Mouse (Mus musculus): ENCODE data around the gene Olfr1340. TPM values are rescaled to one million over a fixed set of nuclear protein-coding genes. Genes with fewer than 3 reads are reported as not detected.
A peak's percentile ranks its signal among the peaks of the same experiment; 100 is the strongest.

Gene Olfr1340
- not detected in 2 replicates for polyA plus RNA-seq (2016; fragmentation: Nextera tagmentation; extraction: Ambion mirVana)

GRCm38 (mm10) chr4:118719838-118720237 is at the start of gene Olfr1340:
Olfr1340 (plus strand) TSS chr4:118720138.
- H3K4me3 ChIP-seq, result no peak within 1 kb of the TSS
- DNase-seq (ENCODE audit: low spot score), result no peak
- no peak within 1 kb of the TSS for H3K27ac ChIP-seq
- no peaks in the 10 kb centered on the region for H3K27me3 ChIP-seq (ENCODE audit: insufficient read depth, poor library complexity, severe bottlenecking)
- H3K4me1 ChIP-seq, result no peaks in the 10 kb centered on the region
- no peaks in the 10 kb centered on the region for H3K36me3 ChIP-seq
- no peaks in the 10 kb centered on the region for H3K9me3 ChIP-seq

- Histone ChIP-seq H3K4me1 (peaks cover 6% of the 10 kb centered on the region; the same call in 1 of the 2 replicates), H3K4me3 (no peak overlapping the region), H3K9me3 (no peaks in the 10 kb centered on the region), H3K27me3 (ENCODE audit: insufficient read depth, poor library complexity, severe bottlenecking) (0 out of 2 replicates have a peak, but pooled peaks cover 5% of the 10 kb centered on the region), H3K27ac (no peak overlapping the region), H3K36me3 (no peaks in the 10 kb centered on the region)
- DNase-seq (ENCODE audit: low spot score), result no peak
- 14% methylated on average over 2 of the region's 2 CpGs for WGBS
These were observed 32.9 kb upstream of the Olfr1340 start for GRCm38 (mm10) chr4:118687086-118687485.

GRCm38 (mm10) chr4:118692412-118692973 is 27.4 kb upstream of the Olfr1340 start, which contains the start of gene Olfr1342:
Olfr1342 (minus strand) TSS chr4:118692756.
- WGBS, result 54% methylated on average over 12 of the region's 12 CpGs
- H3K4me1 ChIP-seq, result no peaks in the 10 kb centered on the region
- H3K9me3 ChIP-seq, result no peaks in the 10 kb centered on the region
- H3K27ac ChIP-seq, result no peak within 1 kb of the TSS
- H3K36me3 ChIP-seq, result no peaks in the 10 kb centered on the region
- DNase-seq (ENCODE audit: low spot score), result peak; percentile 64
- H3K27me3 ChIP-seq (ENCODE audit: insufficient read depth, poor library complexity, severe bottlenecking), result 0 out of 2 replicates have a peak, but pooled peaks cover 6% of the 10 kb centered on the region
- H3K4me3 ChIP-seq, result no peak within 1 kb of the TSS

- no peak overlapping the region for H3K27ac ChIP-seq
- H3K36me3 ChIP-seq, result no peaks in the 10 kb centered on the region
- no peak overlapping the region for H3K4me3 ChIP-seq
- H3K4me1 ChIP-seq, result no peaks in the 10 kb centered on the region
- WGBS, result 59% methylated on average over 2 of the region's 2 CpGs
- H3K27me3 ChIP-seq (ENCODE audit: insufficient read depth, poor library complexity, severe bottlenecking), result 0 out of 2 replicates have a peak, but pooled peaks cover 6% of the 10 kb centered on the region
- DNase-seq (ENCODE audit: low spot score), result peak; percentile 31
- no peaks in the 10 kb centered on the region for H3K9me3 ChIP-seq
These were observed 26.1 kb upstream of the Olfr1340 start for GRCm38 (mm10) chr4:118693812-118694211.

GRCm38 (mm10) chr4:118703223-118703622 is 16.7 kb upstream of the Olfr1340 start, which contains the start of gene Olfr1341:
Olfr1341 (plus strand) TSS chr4:118703523.
- DNase-seq (ENCODE audit: low spot score), result peak; percentile 19
- WGBS, result 66% methylated on average over 3 of the region's 3 CpGs
- no peaks in the 10 kb centered on the region for H3K4me1 ChIP-seq
- H3K4me3 ChIP-seq, result no peak within 1 kb of the TSS
- H3K9me3 ChIP-seq, result no peaks in the 10 kb centered on the region
- no peak within 1 kb of the TSS for H3K27ac ChIP-seq
- no peaks in the 10 kb centered on the region for H3K27me3 ChIP-seq (ENCODE audit: insufficient read depth, poor library complexity, severe bottlenecking)
- no peaks in the 10 kb centered on the region for H3K36me3 ChIP-seq

GRCm38 (mm10) chr4:118708086-118708485 is 11.9 kb upstream of the Olfr1340 start:
- peak; percentile 65 for DNase-seq (ENCODE audit: low spot score)
- H3K4me1 ChIP-seq, result no peaks in the 10 kb centered on the region
- no peak overlapping the region for H3K27ac ChIP-seq
- H3K9me3 ChIP-seq, result no peaks in the 10 kb centered on the region
- H3K27me3 ChIP-seq (ENCODE audit: insufficient read depth, poor library complexity, severe bottlenecking), result no peaks in the 10 kb centered on the region
- H3K36me3 ChIP-seq, result no peaks in the 10 kb centered on the region
- H3K4me3 ChIP-seq, result no peak overlapping the region
- 73% methylated on average over 5 of the region's 5 CpGs for WGBS

- DNase-seq (ENCODE audit: low spot score), result no peak
- H3K9me3 ChIP-seq, result no peaks in the 10 kb centered on the region
These were observed 8.3 kb upstream of the Olfr1340 start for GRCm38 (mm10) chr4:118711656-118712055.

GRCm38 (mm10) chr4:118721742-118722483 is 2.0 kb downstream of the Olfr1340 start:
- 53% methylated on average over 10 of the region's 10 CpGs for WGBS
- H3K27me3 ChIP-seq (ENCODE audit: insufficient read depth, poor library complexity, severe bottlenecking), result no peaks in the 10 kb centered on the region
- no peaks in the 10 kb centered on the region for H3K36me3 ChIP-seq
- peak; percentile 67 for DNase-seq (ENCODE audit: low spot score)
- H3K4me3 ChIP-seq, result no peak overlapping the region
- no peak overlapping the region for H3K27ac ChIP-seq
- no peaks in the 10 kb centered on the region for H3K9me3 ChIP-seq
- H3K4me1 ChIP-seq, result no peaks in the 10 kb centered on the region

More at GRCm38 (mm10) chr4:118711656-118712055, 8.3 kb upstream of the Olfr1340 start:
- 62% methylated on average over 1 of the region's 1 CpGs for WGBS
- Histone ChIP-seq H3K4me1 (no peaks in the 10 kb centered on the region), H3K27ac (no peak overlapping the region), H3K27me3 (ENCODE audit: insufficient read depth, poor library complexity, severe bottlenecking) (no peaks in the 10 kb centered on the region), H3K36me3 (no peaks in the 10 kb centered on the region), H3K4me3 (no peak overlapping the region)

- no peak for DNase-seq (ENCODE audit: low spot score)
- H3K27ac ChIP-seq, result no peak within 1 kb of the TSS
- WGBS, result 94% methylated on average over 1 of the region's 1 CpGs
- no peaks in the 10 kb centered on the region for H3K4me1 ChIP-seq
- H3K27me3 ChIP-seq (ENCODE audit: insufficient read depth, poor library complexity, severe bottlenecking), result no peaks in the 10 kb centered on the region
- H3K4me3 ChIP-seq, result no peak within 1 kb of the TSS
- no peaks in the 10 kb centered on the region for H3K9me3 ChIP-seq
- no peaks in the 10 kb centered on the region for H3K36me3 ChIP-seq
These were observed 11.9 kb downstream of the Olfr1340 start, which contains the start of gene Olfr1339 for GRCm38 (mm10) chr4:118731875-118732274. Olfr1339 (plus strand) TSS chr4:118732175.

- Histone ChIP-seq H3K27ac (no peak overlapping the region), H3K9me3 (no peaks in the 10 kb centered on the region), H3K4me1 (no peaks in the 10 kb centered on the region), H3K4me3 (no peak overlapping the region), H3K27me3 (ENCODE audit: insufficient read depth, poor library complexity, severe bottlenecking) (peaks cover 28% of the 10 kb centered on the region), H3K36me3 (no peaks in the 10 kb centered on the region)
- no peak for DNase-seq (ENCODE audit: low spot score)
- 54% methylated on average over 3 of the region's 3 CpGs for WGBS
These were observed 19.6 kb downstream of the Olfr1340 start for GRCm38 (mm10) chr4:118739574-118739973.

GRCm38 (mm10) chr4:118740988-118741698 is 21.2 kb downstream of the Olfr1340 start:
- no peak for DNase-seq (ENCODE audit: low spot score)
- no peak overlapping the region for H3K27ac ChIP-seq
- H3K36me3 ChIP-seq, result no peaks in the 10 kb centered on the region
- no peaks in the 10 kb centered on the region for H3K4me1 ChIP-seq
- no peaks in the 10 kb centered on the region for H3K9me3 ChIP-seq
- peak overlapping the region; percentile 5; the same call in 1 of the 2 replicates for H3K4me3 ChIP-seq
- 4% methylated on average over 11 of the region's 11 CpGs for WGBS
- H3K27me3 ChIP-seq (ENCODE audit: insufficient read depth, poor library complexity, severe bottlenecking), result peaks cover 28% of the 10 kb centered on the region

- WGBS, result 4% methylated on average over 16 of the region's 16 CpGs
- no peak for DNase-seq (ENCODE audit: low spot score)
- Histone ChIP-seq H3K4me1 (no peaks in the 10 kb centered on the region), H3K9me3 (no peaks in the 10 kb centered on the region), H3K4me3 (peak overlapping the region; percentile 5; the same call in 1 of the 2 replicates), H3K27me3 (ENCODE audit: insufficient read depth, poor library complexity, severe bottlenecking) (peaks cover 28% of the 10 kb centered on the region), H3K27ac (no peak overlapping the region), H3K36me3 (no peaks in the 10 kb centered on the region)
These were observed 21.9 kb downstream of the Olfr1340 start for GRCm38 (mm10) chr4:118741881-118742280.

GRCm38 (mm10) chr4:118758637-118759036 is 38.7 kb downstream of the Olfr1340 start, which contains the start of gene Olfr1338:
Olfr1338 (minus strand) TSS chr4:118758737.
- H3K4me3 ChIP-seq, result no peak within 1 kb of the TSS
- WGBS, result 81% methylated on average over 1 of the region's 1 CpGs
- no peak within 1 kb of the TSS for H3K27ac ChIP-seq
- no peak for DNase-seq (ENCODE audit: low spot score)
- H3K9me3 ChIP-seq, result no peaks in the 10 kb centered on the region
- H3K27me3 ChIP-seq (ENCODE audit: insufficient read depth, poor library complexity, severe bottlenecking), result no peaks in the 10 kb centered on the region
- H3K36me3 ChIP-seq, result no peaks in the 10 kb centered on the region
- H3K4me1 ChIP-seq, result no peaks in the 10 kb centered on the region

All from heart, embryonic 10.5 days (tissue).